Mouse (Mus musculus): ENCODE measurements around the gene Ankrd6. TPM values are rescaled to one million over a fixed set of nuclear protein-coding genes. Genes with fewer than 3 reads are reported as not detected.
A peak's percentile ranks its signal among the peaks of the same experiment; 100 is the strongest.

The Ankrd6 gene
- polyA plus RNA-seq, 1 experiment from 2014 or later, result 12.1 TPM

DNA sequence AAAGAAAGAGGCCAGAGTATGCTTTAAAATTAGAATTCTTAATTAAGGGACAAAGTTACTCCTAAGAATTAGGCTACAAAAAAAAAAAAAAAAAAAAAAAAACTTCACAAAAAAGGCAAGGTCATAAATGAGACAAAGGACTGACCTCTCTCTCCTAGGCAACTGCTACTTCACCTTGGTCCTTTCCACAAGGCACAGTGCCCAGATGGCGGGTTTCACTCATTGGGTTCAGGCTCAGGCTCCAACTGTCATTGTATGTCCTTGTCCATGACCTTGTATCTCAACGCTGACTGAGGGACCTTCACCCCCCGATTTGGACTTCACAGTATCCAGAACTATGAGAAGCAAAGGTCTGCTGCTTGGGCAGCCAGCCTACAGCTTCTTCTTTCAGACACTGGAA is 112.2 kb downstream of the Ankrd6 start:
- 89% methylated on average over 3 of the region's 3 CpGs for WGBS
- Histone ChIP-seq H3K36me3 (no peaks in the 10 kb centered on the region), H3K4me2 (no peak overlapping the region), H3K27me3 (no peaks in the 10 kb centered on the region), H3K9ac (no peak overlapping the region), H3K9me3 (replicated peaks) (no peaks in the 10 kb centered on the region), H3K27ac (no peak overlapping the region), H3K4me1 (0 out of 2 replicates have a peak, but pooled peaks cover 4% of the 10 kb centered on the region), H3K4me3 (replicated peaks) (no peak overlapping the region)
- no peak for ATAC-seq (replicated peaks; ENCODE audit: low FRiP score)

DNA sequence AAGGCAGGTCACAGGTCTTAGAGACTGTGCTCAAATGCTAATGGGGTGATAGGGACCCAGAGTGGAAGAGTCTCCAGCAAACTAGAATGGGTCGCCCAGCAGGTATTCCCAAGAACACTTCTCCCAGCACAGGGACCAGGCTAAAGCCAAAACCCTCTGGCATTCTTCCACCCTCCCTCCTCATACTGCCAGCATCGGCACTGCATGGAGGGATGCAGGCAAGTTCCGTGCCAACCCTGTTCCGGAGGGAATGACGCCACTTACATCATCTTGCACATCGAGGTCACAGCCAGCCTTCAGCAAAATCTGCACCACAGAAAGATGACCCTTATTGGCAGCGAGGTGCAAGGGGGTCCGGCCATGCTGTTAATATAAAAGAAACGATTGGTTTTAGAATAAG is 114.6 kb downstream of the Ankrd6 start:
- H3K27ac ChIP-seq, result no peak overlapping the region
- no peaks in the 10 kb centered on the region for H3K27me3 ChIP-seq
- no peak overlapping the region for H3K4me2 ChIP-seq
- 0 out of 2 replicates have a peak, but pooled peaks cover 5% of the 10 kb centered on the region for H3K4me1 ChIP-seq
- H3K36me3 ChIP-seq, result no peaks in the 10 kb centered on the region
- ATAC-seq (replicated peaks; ENCODE audit: low FRiP score), result no peak
- H3K9ac ChIP-seq, result no peak overlapping the region
- WGBS, result 92% methylated on average over 9 of the region's 9 CpGs
- H3K9me3 ChIP-seq (replicated peaks), result no peaks in the 10 kb centered on the region
- H3K4me3 ChIP-seq (replicated peaks), result no peak overlapping the region

DNA sequence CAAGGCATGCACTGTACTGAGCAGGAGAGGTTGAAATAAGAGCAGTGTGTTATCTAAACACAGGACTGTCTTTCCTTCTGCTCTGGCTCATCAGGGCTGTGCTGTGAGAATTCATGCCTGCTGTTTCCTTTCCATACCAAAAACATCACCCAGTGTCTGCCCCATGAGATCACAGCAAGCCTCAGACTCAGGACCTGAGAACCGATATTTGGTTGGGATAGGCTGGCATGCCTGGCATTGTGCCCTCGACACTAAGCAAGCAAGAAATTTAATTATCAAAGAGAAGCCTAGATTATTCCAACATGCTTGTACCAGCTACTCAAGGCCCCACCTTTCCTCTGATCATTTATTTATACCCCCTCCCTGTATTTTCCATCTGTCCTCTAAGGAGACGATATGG is 116.1 kb downstream of the Ankrd6 start:
- H3K4me1 ChIP-seq, result peaks cover 8% of the 10 kb centered on the region
- no peak overlapping the region for H3K27ac ChIP-seq
- H3K4me3 ChIP-seq (replicated peaks), result no peak overlapping the region
- 73% methylated on average over 3 of the region's 3 CpGs for WGBS
- H3K9ac ChIP-seq, result no peak overlapping the region
- H3K4me2 ChIP-seq, result no peak overlapping the region
- no peaks in the 10 kb centered on the region for H3K36me3 ChIP-seq
- no peaks in the 10 kb centered on the region for H3K27me3 ChIP-seq
- H3K9me3 ChIP-seq (replicated peaks), result no peaks in the 10 kb centered on the region
- no peak for ATAC-seq (replicated peaks; ENCODE audit: low FRiP score)

DNA sequence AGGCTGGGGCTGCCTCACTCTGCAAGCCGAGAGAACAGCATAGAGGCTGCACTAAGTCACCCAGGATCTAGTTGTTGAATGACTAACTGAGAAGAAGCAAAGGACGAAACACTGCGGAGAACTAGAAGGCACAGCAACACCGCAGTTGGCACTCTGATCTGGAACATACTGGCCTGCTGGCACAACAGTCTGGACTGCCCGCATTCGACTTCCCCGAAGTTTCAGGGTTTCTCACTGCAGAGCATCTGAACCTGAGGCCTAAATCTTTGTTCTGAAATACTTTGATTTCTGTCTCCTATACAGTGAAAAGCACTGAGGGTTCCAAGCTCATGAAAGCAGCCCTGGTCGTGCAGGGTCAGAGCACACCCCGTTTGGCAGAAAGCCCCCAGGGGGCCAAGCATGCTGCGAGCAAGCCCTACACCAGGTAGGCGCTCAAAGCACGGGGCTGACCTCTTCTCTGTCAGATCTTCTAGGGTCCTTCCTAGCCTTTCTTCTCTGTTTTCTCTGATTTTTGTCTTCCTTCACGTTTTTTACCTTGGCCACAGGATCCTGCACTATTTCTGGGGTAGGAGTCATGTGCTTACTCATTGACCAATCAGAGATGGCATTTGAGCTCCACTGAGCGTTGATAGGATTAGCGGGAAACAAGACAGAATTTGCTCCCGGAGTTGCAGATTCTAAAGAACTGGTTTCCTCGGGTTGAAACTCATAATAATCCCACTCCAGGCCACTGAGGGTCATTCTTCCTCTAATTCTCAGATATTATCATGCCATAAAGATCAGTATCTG is 117.0 kb downstream of the Ankrd6 start:
- ATAC-seq (replicated peaks; ENCODE audit: low FRiP score), result 0 out of 2 replicates have a peak, but pooled peaks have one; percentile 66

DNA sequence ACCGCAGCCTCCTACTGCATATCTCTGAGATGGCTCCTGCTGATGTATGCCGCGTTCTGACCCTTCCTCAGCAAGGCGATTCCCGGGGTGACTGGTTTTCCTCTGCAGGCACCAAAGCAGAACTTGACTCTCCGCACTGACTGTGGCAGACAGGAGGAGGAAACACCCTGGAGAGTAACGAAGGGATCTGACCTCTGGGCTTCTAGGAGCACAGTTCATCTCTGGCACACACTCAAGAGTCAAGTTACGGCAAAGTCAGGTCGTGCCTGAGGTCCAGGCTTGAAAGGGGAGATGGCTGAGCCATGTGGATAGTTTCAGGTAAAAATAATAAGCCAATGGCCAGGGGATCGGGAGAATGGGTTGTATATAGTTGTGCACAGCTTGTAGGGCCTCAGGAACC is 121.3 kb downstream of the Ankrd6 start:
- H3K9me3 ChIP-seq (replicated peaks), result no peaks in the 10 kb centered on the region
- H3K36me3 ChIP-seq, result no peaks in the 10 kb centered on the region
- ATAC-seq (replicated peaks; ENCODE audit: low FRiP score), result 0 out of 2 replicates have a peak, but pooled peaks have one; percentile 38
- H3K4me3 ChIP-seq (replicated peaks), result no peak overlapping the region
- H3K27ac ChIP-seq, result no peak overlapping the region
- WGBS, result 23% methylated on average over 10 of the region's 10 CpGs
- H3K9ac ChIP-seq, result no peak overlapping the region
- no peaks in the 10 kb centered on the region for H3K27me3 ChIP-seq
- peaks cover 27% of the 10 kb centered on the region for H3K4me1 ChIP-seq
- no peak overlapping the region for H3K4me2 ChIP-seq

More for the DNA sequence above, 117.0 kb downstream of the Ankrd6 start:
- Histone ChIP-seq H3K9ac (no peak overlapping the region), H3K9me3 (replicated peaks) (no peaks in the 10 kb centered on the region), H3K4me3 (replicated peaks) (peak overlapping the region; percentile 24), H3K36me3 (no peaks in the 10 kb centered on the region), H3K4me2 (peak overlapping the region; percentile 53), H3K27ac (no peak overlapping the region), H3K4me1 (peaks cover 15% of the 10 kb centered on the region), H3K27me3 (no peaks in the 10 kb centered on the region)
- WGBS, result 56% methylated on average over 17 of the region's 17 CpGs

DNA sequence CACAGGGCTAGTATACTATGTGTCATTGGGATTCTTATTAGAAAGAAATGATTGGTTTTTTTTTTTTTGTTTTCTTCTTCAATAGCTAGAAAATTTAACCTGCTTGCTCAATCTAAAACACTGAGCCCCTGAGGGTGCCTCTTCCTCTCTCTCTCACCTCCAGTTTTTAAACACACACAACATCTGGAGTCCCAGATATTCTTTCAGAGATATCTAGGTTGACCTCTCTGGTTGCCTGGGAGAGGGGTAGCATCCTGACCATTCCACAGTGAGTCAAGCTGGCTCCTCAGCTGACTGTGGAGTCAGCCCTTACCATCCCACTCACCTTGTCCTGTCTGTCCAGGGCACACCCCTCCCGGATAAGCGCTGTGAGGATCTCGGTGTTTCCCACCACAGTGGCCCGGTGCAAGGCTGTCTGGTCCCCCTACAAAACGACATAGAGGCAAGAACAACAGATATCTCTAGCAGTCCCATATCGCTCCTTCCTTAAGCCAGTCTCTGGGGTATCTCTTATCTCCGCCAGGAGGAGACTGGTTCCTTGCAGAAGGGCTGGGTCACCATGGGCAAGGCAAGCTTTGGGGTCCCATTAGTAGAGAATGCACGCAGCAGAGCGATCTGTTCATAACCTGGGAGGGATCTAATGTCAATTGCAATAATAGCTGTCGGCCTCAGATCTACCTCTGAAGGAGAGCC is 122.1 kb downstream of the Ankrd6 start:
- no peak overlapping the region for H3K4me3 ChIP-seq (replicated peaks)
- H3K27ac ChIP-seq, result no peak overlapping the region
- no peaks in the 10 kb centered on the region for H3K27me3 ChIP-seq
- H3K4me2 ChIP-seq, result no peak overlapping the region
- ATAC-seq (replicated peaks; ENCODE audit: low FRiP score), result no peak
- peaks cover 24% of the 10 kb centered on the region for H3K4me1 ChIP-seq
- H3K9ac ChIP-seq, result no peak overlapping the region
- WGBS, result 75% methylated on average over 10 of the region's 10 CpGs
- H3K36me3 ChIP-seq, result no peaks in the 10 kb centered on the region
- no peaks in the 10 kb centered on the region for H3K9me3 ChIP-seq (replicated peaks)

DNA sequence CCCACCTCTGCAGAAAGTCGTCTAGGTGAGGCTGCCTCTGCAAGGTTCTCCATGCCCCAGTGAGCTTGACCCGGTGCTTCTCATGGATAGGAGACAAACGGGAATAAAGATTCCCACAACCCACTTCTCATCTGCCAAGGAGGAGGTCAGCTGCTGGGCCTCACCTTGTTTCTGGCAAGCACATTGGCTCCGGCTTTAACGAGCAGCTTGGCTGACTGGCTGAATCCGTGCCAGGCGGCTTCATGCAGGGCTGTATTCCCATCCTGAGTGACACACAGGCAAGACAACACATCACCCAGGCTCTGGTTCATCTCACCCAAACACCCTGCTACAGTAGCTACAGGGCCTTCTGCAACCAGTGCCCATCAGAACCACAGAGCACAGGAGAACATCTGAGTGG is 123.7 kb downstream of the Ankrd6 start:
- Histone ChIP-seq H3K9me3 (replicated peaks) (no peaks in the 10 kb centered on the region), H3K9ac (no peak overlapping the region), H3K4me1 (peaks cover 22% of the 10 kb centered on the region), H3K27ac (no peak overlapping the region), H3K27me3 (no peaks in the 10 kb centered on the region), H3K36me3 (no peaks in the 10 kb centered on the region), H3K4me3 (replicated peaks) (no peak overlapping the region), H3K4me2 (no peak overlapping the region)
- peak; percentile 35; the same call in 1 of the 2 replicates for ATAC-seq (replicated peaks; ENCODE audit: low FRiP score)
- 43% methylated on average over 7 of the region's 7 CpGs for WGBS

DNA sequence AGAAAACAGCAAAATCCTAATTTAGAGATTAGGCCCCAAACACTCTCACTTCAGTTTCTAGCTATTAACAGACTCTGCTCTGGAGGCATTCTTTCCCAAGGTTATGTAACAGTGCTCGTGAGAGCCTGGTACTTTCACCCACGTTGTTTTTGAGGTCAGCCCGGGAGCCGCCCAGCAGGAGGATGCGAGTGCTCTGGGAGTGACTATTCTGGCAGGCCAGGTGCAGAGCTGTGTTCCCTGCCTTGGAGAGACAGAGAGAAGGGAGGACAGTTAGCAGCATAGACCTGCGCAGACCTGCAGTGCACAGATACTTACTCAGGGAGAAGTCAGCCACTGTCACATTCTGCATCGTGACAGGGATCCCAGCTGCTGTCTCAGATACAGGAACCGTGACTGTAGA is 126.4 kb downstream of the Ankrd6 start:
- no peak overlapping the region for H3K4me3 ChIP-seq (replicated peaks)
- ATAC-seq (replicated peaks; ENCODE audit: low FRiP score), result no peak
- H3K9me3 ChIP-seq (replicated peaks), result no peaks in the 10 kb centered on the region
- H3K9ac ChIP-seq, result no peak overlapping the region
- no peaks in the 10 kb centered on the region; the same call in 1 of the 2 replicates for H3K36me3 ChIP-seq
- peaks cover 16% of the 10 kb centered on the region for H3K4me1 ChIP-seq
- WGBS, result 58% methylated on average over 8 of the region's 8 CpGs
- no peak overlapping the region for H3K4me2 ChIP-seq
- H3K27me3 ChIP-seq, result no peaks in the 10 kb centered on the region
- H3K27ac ChIP-seq, result no peak overlapping the region

DNA sequence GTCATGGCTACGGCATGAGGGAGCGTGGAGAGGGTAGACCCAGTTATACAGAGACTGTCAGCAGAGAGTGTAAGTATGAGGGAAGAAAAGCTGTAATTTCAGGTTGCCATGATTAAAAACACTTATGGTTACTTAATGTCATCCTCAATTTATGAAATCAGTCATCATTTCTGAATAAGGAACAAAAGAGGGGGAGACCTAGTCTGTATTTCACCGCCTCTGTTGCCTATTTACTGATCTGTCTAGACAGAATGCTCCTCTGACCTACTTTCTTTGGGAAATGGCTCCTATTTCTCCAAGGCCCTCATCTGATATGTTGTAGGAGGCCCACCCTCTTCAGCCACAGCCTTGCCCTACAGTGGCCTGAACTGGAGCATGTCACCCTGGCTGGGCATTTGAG is 130.0 kb downstream of the Ankrd6 start:
- no peaks in the 10 kb centered on the region for H3K27me3 ChIP-seq
- no peak overlapping the region for H3K4me3 ChIP-seq (replicated peaks)
- no peak for ATAC-seq (replicated peaks; ENCODE audit: low FRiP score)
- no peaks in the 10 kb centered on the region for H3K9me3 ChIP-seq (replicated peaks)
- WGBS, result 90% methylated on average over 3 of the region's 3 CpGs
- no peak overlapping the region for H3K27ac ChIP-seq
- H3K4me1 ChIP-seq, result no peaks in the 10 kb centered on the region
- H3K36me3 ChIP-seq, result no peaks in the 10 kb centered on the region; the same call in 1 of the 2 replicates
- H3K4me2 ChIP-seq, result no peak overlapping the region
- no peak overlapping the region for H3K9ac ChIP-seq

DNA sequence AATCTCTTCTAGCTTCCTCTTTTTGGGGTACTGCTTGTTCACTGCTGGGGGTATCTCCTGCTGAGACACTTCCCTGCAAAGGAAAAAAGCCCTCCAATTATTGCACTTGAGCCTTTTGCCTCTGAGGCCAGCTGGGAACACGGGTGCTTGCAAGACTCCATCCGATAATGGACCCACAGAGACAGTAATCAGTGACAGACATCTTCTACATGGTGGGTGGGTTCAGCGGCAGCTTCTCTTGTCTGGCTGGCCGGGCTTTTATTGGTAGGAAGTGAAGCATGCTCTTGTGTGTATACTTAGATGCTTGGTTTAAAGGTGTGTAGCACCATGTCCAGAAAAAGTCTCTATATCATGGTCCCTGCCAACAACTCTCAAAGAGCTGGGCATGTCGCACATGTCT is 133.2 kb downstream of the Ankrd6 start:
- Histone ChIP-seq H3K27ac (no peak overlapping the region), H3K27me3 (no peaks in the 10 kb centered on the region), H3K4me1 (no peaks in the 10 kb centered on the region), H3K9ac (no peak overlapping the region), H3K36me3 (peaks cover 3% of the 10 kb centered on the region; the same call in 1 of the 2 replicates), H3K4me3 (replicated peaks) (no peak overlapping the region), H3K4me2 (no peak overlapping the region), H3K9me3 (replicated peaks) (no peaks in the 10 kb centered on the region)
- 77% methylated on average over 5 of the region's 5 CpGs for WGBS
- no peak for ATAC-seq (replicated peaks; ENCODE audit: low FRiP score)

DNA sequence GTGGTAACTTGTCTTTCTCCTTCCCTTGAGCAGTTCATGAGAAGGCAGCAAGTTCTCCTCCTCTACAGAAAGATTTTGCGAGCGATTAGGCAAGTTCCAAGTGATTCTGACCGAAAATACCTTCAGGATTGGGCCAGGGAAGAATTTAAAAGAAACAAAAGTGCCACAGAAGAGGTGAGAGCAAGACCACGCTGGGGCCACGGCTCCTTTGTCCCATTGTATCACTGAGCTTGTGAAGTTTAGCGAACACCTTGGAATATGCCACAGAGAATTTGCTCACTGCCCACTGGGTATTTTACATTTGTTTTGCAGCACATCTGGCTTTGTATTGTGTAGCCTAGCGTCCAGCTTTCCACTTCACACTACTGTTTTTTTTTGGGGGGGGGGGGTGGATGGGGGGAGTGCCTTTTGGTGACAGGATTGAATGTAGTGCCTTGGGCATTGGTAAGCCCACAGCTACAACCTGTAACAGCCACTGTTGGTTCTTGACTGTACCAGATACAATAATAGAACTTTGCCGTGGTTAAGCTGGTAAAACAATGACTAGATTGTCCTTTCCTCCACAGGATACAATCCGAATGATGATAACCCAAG is 150.0 kb downstream of the Ankrd6 start:
- 11% methylated on average over 9 of the region's 9 CpGs for WGBS
- Histone ChIP-seq H3K9me3 (replicated peaks) (no peaks in the 10 kb centered on the region), H3K36me3 (peaks cover 10% of the 10 kb centered on the region; the same call in 1 of the 2 replicates), H3K4me1 (peaks cover 7% of the 10 kb centered on the region), H3K4me2 (peak overlapping the region; percentile 72), H3K27ac (peak overlapping the region; percentile 100), H3K9ac (peak overlapping the region; percentile 76), H3K27me3 (no peaks in the 10 kb centered on the region), H3K4me3 (replicated peaks) (peak overlapping the region; percentile 86)
- peak; percentile 37; the same call in 1 of the 2 replicates for ATAC-seq (replicated peaks; ENCODE audit: low FRiP score)
